Mouse (Mus musculus): Measurements from ENCODE around the gene Gm49337.
"Not testable (repeated sequence)": the region's sequence is repeated elsewhere in the genome, so short reads cannot be mapped to it uniquely, and the experiment has no call there.

The Gm49337 gene

DNA sequence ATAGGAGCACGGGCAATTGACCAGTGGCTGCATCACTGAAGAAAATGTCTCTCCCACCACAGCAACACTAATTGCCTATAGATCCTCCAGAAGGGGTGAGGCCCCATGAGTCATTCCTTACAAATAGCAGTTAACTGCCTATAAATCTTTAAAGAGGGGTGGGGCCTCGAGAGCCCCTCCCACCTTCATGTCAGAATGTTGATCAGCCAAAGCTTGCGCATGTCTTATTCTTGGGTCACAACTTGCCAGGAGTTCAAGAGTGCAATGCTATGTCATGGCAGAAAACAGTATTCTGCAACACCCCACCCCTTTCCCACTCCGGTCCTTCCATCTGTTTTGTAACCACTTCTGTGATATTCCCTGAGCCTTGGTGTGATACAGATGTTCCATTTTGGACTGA is 33.3 kb downstream of the Gm49337 start:
- no peak for DNase-seq (ENCODE audit: extremely low spot score, low spot score)

- DNase-seq (ENCODE audit: extremely low spot score, low spot score): no peak
Observed at GRCm38 (mm10) chr4:116208891-116209290, 35.7 kb downstream of the Gm49337 start.

DNA sequence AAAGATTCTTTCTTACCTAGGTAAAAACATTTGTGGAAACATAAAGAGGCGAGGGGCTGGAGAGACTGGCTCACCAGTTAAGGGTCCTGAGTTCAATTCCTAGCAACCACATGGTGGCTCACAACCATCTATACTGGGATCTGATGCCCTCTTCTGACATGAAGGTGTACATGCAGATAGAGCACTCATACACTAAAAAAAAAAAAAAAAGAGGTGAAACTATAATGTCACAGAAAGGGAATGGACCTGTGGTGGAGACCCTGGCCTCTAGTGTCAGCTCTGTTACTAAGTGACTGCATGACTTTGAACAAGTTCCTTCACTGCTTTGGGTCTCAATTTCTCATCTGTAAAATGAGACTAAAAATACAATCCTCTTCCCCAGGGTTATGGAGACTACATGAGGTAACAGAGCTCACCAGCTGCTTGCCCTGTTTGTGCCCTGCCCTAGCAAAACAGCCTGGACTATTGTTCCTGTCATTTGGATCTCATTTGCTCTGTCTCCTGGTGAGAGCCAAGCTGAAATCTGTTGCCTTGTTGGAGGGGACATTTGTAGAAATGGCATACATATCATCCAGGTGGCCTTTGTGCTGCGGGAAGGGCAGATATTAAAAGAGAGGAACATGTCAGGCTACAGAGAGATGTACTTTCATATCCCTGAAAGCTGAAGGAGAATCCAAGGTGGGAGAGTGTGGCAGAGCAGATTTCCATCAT is 42.9 kb downstream of the Gm49337 start:
- DNase-seq (ENCODE audit: extremely low spot score, low spot score): no peak

DNA sequence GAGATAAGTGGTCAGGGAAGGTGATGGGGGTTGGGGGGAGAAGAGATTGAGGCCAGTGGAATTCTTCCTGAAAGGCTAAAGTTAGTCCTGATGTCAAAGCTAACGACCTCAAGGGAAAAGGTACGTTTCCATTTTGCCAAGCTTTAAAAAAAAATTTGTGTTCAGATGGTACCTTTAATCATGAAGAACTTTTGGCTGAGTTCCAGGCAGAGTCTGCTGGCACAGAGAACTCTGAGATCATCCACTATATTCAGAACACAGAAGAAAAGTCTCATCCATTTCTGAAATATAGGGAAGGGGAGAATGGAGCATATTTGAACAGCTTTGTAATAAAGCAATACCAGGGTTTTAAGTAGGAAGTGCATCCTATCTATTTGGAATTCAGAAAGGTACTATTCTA is 43.9 kb downstream of the Gm49337 start:
- no peak for DNase-seq (ENCODE audit: extremely low spot score, low spot score)

GRCm38 (mm10) chr4:116217661-116218060 is 44.5 kb downstream of the Gm49337 start:
- not testable (repeated sequence) for DNase-seq (ENCODE audit: extremely low spot score, low spot score)

GRCm38 (mm10) chr4:116219056-116219455 is 45.9 kb downstream of the Gm49337 start:
- no peak for DNase-seq (ENCODE audit: extremely low spot score, low spot score)

DNA sequence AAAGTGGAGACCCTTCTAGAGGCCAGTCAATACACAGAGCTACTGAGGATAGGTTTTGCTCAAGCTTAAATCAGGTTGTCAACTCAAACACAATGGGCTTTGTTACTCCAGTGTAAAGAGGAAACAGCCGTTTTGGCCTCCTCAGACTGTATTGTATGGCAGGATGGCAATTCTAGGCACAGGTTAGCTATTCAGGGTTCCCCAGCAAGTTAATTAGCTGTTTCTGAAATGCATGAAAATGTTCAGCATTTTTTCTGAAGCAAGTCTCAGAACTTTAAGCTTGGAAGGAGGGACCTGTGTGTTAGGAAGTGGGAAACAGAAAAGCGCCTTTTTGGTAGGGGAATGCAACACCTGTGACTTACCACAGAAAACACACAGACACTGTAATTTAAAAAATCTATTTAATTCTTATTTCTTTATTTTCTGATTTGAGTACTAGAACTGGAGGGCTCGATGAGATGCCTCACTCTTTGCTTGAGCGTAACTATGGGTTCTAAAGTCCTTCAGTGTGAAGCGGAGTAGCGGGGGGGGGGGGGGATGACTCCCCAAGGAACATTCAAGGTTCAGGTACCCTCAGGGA is 47.0 kb downstream of the Gm49337 start:
- no peak for DNase-seq (ENCODE audit: extremely low spot score, low spot score)

- DNase-seq (ENCODE audit: extremely low spot score, low spot score): peak; percentile 95
Observed at GRCm38 (mm10) chr4:116220780-116221139, 47.6 kb downstream of the Gm49337 start.

- peak; percentile 94 for DNase-seq (ENCODE audit: extremely low spot score, low spot score)
Observed at GRCm38 (mm10) chr4:116221140-116221851, 48.1 kb downstream of the Gm49337 start, which contains the start of gene Pik3r3. Gene Pik3r3 (plus strand): TSS chr4:116221618.

DNA sequence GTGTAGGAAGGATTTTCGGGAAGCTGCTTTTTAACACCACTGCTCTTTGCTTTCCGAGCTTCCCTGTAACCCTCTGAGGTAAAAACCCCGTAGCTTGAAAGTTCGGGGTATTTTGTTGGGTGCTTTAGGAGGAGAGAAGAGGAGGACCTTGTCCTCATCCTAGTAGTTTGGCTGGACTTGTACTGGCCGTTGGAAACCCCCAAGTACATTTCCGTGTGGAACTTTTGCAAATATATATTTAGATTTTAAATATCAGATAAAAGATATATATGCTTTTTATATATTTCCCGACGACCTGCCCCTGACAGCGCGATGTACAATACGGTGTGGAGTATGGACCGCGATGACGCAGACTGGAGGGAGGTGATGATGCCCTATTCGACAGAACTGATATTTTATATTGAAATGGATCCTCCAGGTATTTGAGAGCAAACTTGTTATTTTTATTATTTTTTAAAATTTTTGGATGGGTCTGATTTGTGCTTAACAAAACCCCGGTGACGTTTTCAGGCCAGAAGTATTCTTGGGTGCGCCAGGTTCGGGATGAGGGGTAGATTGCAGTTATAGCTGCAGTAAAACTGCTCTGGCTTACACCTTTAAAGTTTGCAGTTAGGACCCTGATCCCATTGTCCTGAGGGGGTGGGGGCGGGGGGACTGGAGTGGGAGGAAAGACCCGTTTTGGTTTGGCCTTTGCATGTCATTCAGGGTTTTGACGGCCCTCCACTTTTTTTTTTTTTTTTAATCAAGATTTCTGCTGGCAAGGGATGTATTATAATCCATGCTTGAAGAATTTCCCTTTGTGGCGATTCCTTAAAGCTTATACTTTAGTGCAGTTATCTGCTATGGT is 49.0 kb downstream of the Gm49337 start:
- peak; percentile 57 for DNase-seq (ENCODE audit: extremely low spot score, low spot score)

DNA sequence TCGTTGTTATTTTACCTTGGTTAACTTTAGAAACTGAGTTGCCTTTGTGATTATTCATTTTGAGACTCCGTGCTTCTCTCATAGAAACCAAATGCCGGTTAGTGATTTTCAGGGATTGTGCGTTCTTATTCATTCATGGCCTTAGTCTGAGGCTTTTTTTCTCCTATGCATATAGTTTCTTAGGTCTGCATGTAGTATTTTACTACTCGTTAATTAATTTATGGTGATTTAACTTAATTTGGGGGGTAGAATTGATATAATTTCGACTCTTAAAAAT is 49.6 kb downstream of the Gm49337 start:
- DNase-seq (ENCODE audit: extremely low spot score, low spot score): no peak

GRCm38 (mm10) chr4:116243377-116243776 is 70.2 kb downstream of the Gm49337 start:
- no peak for DNase-seq (ENCODE audit: extremely low spot score, low spot score)

- no peak for DNase-seq (ENCODE audit: extremely low spot score, low spot score)
Observed at GRCm38 (mm10) chr4:116244240-116244639, 71.1 kb downstream of the Gm49337 start.

DNA sequence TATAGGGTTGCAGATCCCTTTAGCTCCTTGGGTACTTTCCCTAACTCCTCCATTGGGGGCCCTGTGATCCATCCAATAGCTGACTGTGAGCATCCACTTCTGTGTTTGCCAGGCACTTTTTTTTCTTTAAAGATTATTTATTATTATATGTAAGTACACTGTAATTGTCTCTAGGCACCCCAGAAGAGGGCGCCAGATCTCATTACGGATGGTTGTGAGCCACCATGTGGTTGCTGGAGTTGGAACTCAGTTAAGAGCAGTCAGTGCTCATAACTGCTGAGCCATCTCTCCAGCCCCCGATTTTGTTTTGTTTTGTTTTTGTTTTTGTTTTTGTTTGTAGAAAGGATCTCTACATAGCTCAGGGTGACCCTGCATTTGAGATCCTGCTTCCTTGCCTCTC is 72.7 kb downstream of the Gm49337 start:
- DNase-seq (ENCODE audit: extremely low spot score, low spot score): peak; percentile 16

- no peak for DNase-seq (ENCODE audit: extremely low spot score, low spot score)
Observed at GRCm38 (mm10) chr4:116249986-116250385, 76.8 kb downstream of the Gm49337 start.

DNA sequence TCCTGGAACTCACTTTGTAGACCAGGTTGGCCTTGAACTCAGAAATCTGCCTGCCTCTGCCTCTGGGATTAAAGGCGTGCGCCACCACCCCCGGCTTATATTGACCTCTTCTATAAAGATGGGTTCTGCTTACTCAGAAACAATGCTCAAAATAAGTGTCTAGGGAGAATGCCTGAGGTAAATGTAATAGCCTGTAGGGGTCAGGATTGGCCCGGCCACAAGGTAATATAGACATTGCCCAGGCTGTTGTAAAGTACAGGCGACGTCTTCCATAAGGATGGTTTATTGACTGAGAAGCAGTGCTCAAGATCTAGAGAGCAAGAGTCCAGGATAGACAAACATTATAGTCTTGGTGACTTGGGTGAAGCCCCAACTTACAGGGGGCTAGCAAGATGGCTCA is 95.0 kb downstream of the Gm49337 start:
- no peak for DNase-seq (ENCODE audit: extremely low spot score, low spot score)

DNA sequence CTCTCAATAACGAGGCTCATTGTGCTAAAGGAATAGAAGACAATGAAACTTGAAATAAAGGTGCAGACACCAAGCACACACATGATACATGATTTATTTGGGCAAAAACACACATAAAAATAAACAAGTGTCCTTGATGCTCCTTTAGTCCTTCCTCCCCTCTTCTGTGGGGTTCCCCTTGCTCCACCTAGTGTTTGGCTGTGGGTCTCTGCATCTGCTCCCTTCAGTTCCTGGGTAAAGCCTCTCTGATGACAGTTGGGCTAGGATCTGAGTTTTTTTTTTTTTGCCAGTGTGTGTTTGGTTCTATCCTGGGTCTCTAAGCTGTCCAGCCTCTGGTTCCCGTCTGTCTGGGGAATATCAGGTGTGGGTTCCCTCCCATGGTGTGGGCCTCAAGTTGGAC is 109.0 kb downstream of the Gm49337 start:
- DNase-seq (ENCODE audit: extremely low spot score, low spot score): no peak

DNA sequence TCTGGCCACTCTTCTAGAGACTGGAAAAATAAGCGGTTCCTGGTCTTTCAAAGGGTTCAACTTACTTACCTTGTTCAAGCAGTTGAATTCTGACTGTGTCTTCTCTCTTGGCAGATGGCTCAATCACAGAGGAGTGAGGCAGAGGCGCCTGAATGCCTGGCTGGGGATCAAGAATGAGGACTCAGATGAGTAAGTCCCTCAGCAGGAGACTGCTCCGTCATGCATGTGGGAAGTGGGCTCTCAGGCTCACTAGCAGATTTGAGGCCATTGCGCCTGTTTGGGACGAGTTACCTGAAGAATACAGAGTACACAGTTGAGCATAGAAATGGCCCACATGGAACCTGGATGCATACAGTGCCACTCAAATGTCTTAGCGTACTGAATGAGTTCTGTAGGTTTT is 118.4 kb downstream of the Gm49337 start:
- DNase-seq (ENCODE audit: extremely low spot score, low spot score): no peak

DNA sequence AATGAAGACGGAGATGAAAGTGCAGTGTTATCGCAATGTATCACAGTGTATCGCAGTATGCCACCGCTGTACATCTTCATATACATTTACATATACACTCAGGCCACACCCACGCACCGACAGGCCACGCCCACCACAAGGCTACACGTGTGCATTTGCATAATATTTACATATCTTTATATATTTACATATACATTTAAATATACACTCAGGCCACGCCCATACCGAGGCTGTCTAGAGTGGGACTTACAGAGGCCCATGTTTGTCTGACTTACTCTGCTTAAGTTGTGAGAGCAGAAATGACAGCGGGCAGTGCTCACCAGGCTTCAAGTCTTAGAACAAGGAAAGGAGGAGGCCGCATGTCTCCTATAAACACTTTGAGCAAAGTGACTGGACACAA is 120.1 kb downstream of the Gm49337 start:
- no peak for DNase-seq (ENCODE audit: extremely low spot score, low spot score)

GRCm38 (mm10) chr4:116300878-116301355 is 127.7 kb downstream of the Gm49337 start:
- DNase-seq (ENCODE audit: extremely low spot score, low spot score): no peak

DNA sequence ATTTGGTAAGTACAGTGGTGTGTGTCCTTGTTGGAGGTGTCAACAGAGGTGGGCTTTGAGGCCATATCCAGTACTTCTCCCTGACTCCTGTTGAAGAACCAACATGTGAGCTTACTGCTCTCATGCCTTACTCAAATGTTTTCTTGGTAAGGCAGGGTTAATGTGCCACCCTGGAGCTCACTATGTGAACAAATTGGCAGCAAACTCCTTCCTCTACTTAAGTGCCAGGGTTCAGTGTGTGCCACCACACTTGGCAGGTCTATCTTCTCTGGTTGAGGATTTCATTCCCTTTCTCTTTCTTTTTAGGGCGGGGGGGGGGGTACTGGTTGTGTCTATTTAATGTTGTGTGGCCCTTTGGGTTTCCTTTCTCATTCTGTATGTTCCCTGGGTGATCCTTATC is 131.4 kb downstream of the Gm49337 start:
- no peak for DNase-seq (ENCODE audit: extremely low spot score, low spot score)

DNA sequence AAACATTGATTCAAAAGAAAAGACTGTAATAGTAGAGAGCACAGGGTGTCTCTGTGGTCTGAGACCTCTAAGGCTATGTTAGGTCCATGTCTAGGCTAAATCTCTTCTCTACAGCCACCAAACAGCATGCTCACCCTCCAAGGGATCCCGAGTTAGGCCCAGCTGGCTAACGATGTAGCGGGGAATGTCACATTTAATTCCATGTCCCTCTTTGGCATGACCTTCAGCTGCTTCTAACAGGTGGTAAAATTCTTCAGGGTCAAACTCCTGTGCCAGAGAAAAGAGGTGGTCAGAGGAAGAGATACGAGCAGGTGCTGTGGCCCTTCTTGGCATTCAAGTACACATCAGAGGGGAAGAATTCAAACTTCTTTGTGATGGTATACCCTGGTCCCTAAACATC is 144.4 kb downstream of the Gm49337 start:
- DNase-seq (ENCODE audit: extremely low spot score, low spot score): no peak
